Mouse (Mus musculus) embryonic fibroblast, embryonic 13.5 days (primary cell): ENCODE data around the gene Fryl.

Experiments
- CTCF ChIP-seq: IDR thresholded peaks from 2 replicates; pipeline ENCODE4 v1.5.1; 2011; ENCODE audit warnings: mild to moderate bottlenecking, control low read depth, low read length, moderate library complexity, borderline replicate concordance; ENCODE audit not compliant: insufficient read depth
- POLR2A ChIP-seq: IDR thresholded peaks from 2 replicates; pipeline ENCODE4 v1.6.1; 2011; ENCODE audit warnings: low read depth, mild to moderate bottlenecking, control low read depth, low read length, moderate library complexity

- TF ChIP-seq CTCF (no peak), POLR2A (no peak)
Measured at GRCm38 (mm10) chr5:73199586-73199985, 56.8 kb downstream of the Fryl start.
